Mouse (Mus musculus): ENCODE data around the gene St6gal2. TPM values are rescaled to one million over a fixed set of nuclear protein-coding genes. Genes with fewer than 3 reads are reported as not detected.

The St6gal2 gene
- polyA plus RNA-seq, 1 experiment from 2014 or later, result 4.1 TPM

GRCm38 (mm10) chr17:55484108-55484870 lies 39.1 kb downstream of the St6gal2 start:
- no peak for DNase-seq (ENCODE audit: low spot score)
- H3K9me3 ChIP-seq (replicated peaks), result no peaks in the 10 kb centered on the region
- H3K4me3 ChIP-seq, result no peak overlapping the region
- H3K27ac ChIP-seq (replicated peaks), result no peak overlapping the region
- H3K27me3 ChIP-seq (ENCODE audit: low read depth, poor library complexity, severe bottlenecking), result no peaks in the 10 kb centered on the region
- WGBS, result 93% methylated on average over 7 of the region's 7 CpGs
- no peaks in the 10 kb centered on the region for H3K4me1 ChIP-seq
- peaks cover 8% of the 10 kb centered on the region; the same call in 1 of the 2 replicates for H3K36me3 ChIP-seq

- 90% methylated on average over 7 of the region's 7 CpGs for WGBS
- no peaks in the 10 kb centered on the region for H3K4me1 ChIP-seq
- H3K27me3 ChIP-seq (ENCODE audit: low read depth, poor library complexity, severe bottlenecking), result no peaks in the 10 kb centered on the region
- no peaks in the 10 kb centered on the region for H3K36me3 ChIP-seq
- DNase-seq (ENCODE audit: low spot score), result no peak
- H3K9me3 ChIP-seq (replicated peaks), result no peaks in the 10 kb centered on the region
- H3K4me3 ChIP-seq, result no peak overlapping the region
- H3K27ac ChIP-seq (replicated peaks), result no peak overlapping the region
Observed at GRCm38 (mm10) chr17:55531872-55532271, 86.7 kb downstream of the St6gal2 start.

GRCm38 (mm10) chr17:55548476-55548875 lies 103.3 kb downstream of the St6gal2 start:
- DNase-seq (ENCODE audit: low spot score), result no peak
- Histone ChIP-seq H3K27ac (replicated peaks) (no peak overlapping the region), H3K4me1 (no peaks in the 10 kb centered on the region), H3K4me3 (no peak overlapping the region), H3K36me3 (no peaks in the 10 kb centered on the region), H3K27me3 (ENCODE audit: low read depth, poor library complexity, severe bottlenecking) (no peaks in the 10 kb centered on the region), H3K9me3 (replicated peaks) (no peaks in the 10 kb centered on the region)
- 94% methylated on average over 1 of the region's 1 CpGs for WGBS

- no peak for DNase-seq (ENCODE audit: low spot score)
- H3K36me3 ChIP-seq, result no peaks in the 10 kb centered on the region
- H3K4me3 ChIP-seq, result no peak overlapping the region
- H3K4me1 ChIP-seq, result no peaks in the 10 kb centered on the region
- no peaks in the 10 kb centered on the region for H3K9me3 ChIP-seq (replicated peaks)
- WGBS, result 67% methylated on average over 2 of the region's 2 CpGs
- H3K27me3 ChIP-seq (ENCODE audit: low read depth, poor library complexity, severe bottlenecking), result no peaks in the 10 kb centered on the region
- H3K27ac ChIP-seq (replicated peaks), result no peak overlapping the region
Observed at GRCm38 (mm10) chr17:55561774-55562173, 116.6 kb downstream of the St6gal2 start.

Other genes starting within 250 kb of the St6gal2 start
- gene Vmn2r118, start 179.8 kb downstream of the St6gal2 start, polyA plus RNA-seq (2016; fragmentation: Nextera tagmentation; extraction: Ambion mirVana), result not detected in 2 replicates

Measured in midbrain, embryonic 10.5 days (tissue).